Mouse (Mus musculus): ENCODE measurements at regions not wholly inside any gene's neighbourhood (a gene's known extent, or its start where the extent isn't known, plus 50 kb on each side); places are given as distances from the start of the nearest gene placed in this dataset.

DNA sequence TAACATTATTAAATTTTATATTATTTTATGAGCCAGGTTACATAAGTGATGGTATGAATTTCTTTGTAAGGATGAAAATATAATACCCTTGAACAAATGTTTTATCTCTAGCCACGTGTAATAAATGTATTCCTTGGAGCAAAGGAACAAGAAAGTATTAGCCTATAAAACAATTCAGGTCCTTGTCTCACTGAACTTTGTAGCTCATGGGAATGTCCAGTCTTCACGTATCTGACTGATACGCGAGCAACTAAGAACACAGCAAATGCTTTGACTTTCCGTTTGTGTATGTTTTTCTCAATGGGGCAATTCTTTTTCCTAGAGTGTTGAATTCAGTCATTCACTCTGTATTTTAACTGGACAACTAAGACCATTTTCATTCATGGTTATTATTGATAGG is 216.9 kb upstream of the Mettl25 start:
- DNase-seq (ENCODE audit: low spot score in 2 of 2), result no peak

DNA sequence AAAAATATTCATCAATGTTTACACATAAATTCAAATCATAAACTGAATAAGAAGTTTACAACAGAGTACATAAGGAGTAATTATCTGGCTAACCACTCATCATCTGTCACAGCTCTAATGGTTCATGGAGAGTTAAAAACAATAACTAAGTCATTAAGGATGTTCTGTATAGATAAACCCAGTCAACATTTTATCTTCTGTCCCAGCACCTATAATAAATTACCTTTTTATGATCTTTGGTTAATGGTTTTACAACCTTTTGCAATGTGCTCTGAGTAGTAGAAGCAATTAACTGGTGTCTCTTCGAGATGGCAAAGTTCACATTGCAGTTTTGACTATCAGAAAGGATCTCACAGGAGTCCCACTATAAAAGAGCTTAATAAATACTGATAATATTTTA is 197.3 kb upstream of the Mettl25 start:
- no peak for DNase-seq (ENCODE audit: low spot score in 2 of 2)

DNA sequence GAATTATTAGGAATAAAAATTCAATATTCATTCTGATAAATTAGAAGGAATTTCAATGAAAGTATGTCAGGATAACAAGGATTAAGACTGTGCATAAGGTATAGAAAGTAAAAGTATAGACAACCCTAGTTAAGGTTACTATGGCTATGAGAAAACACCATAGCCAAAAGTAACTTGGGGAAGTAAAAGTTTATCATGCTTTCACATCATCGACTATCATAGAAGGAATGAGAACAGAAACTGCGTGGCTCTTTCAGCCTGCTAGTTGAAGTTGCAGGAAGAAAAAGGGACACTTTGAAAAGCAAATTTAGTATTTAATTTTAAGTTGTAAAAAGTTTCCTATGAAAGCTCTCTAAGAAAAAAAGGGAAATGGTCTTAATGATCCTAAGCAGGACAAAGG is 196.9 kb upstream of the Mettl25 start:
- DNase-seq (ENCODE audit: low spot score in 2 of 2), result no peak

DNA sequence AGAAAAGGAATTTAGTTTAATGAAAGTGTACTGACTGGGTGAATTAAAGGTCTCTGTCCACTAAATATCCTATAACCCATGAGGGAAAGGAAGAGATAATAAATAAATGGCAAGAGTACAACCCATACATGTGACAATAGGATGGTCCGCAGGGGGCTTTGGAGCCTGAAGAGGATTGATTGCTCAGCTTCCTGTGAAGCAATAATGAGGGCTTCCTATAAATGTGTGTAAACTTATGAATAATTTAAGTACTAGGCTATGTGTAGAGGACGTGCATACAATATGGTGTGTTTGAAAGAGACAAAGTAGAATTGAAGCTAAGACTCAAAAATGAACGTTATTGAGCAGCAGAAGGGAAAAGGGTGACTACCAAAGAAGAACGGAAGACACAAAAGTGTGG is 192.2 kb upstream of the Mettl25 start:
- DNase-seq (ENCODE audit: low spot score in 2 of 2), result no peak

DNA sequence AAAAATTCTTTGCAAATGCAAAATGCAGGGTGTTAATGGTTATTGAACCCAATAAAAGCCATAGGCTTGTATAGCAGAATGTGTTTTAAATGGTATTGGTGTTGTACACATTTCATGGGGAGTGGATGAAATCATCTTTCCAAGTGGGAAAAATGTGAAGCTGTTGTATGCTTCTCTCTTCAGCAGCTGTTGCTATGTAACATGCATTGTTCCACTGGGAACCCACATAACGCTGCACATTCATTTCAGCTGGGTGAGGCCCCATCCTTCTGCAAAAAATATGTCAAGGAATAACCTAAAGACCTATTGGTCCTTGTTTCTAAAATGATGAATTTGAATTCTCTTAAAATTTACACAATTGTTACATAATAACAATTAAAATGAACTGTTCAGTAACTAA is 183.5 kb upstream of the Mettl25 start:
- no peak for DNase-seq (ENCODE audit: low spot score in 2 of 2)

DNA sequence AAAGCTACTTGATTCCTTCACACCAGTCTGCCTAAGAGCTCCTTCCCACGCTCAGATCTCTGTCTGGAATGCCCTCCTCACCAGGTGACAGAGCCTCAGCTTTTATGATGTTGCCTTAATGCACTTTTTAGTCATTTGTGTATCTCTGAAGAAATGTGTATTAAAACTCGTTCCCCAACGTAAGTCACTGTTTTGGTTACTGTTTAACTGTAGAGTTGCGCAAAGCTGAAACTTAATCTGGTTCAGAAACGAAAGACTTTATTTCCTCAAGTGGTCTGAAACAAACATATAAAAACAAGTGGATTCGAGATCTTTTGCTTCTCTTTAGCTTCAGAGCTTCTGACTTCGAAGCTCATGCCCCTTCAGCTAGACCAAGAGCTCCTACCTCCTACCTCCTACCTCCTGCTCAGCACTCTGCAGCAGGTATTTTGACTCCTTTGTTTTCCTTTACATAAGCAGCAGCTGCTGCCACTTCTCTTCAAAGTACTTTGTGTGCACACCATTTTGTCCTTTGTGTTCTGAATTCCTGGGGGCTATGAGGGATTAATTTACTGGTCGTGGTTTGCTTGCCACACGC is 182.5 kb upstream of the Mettl25 start:
- DNase-seq (ENCODE audit: low spot score in 2 of 2), result no peak

DNA sequence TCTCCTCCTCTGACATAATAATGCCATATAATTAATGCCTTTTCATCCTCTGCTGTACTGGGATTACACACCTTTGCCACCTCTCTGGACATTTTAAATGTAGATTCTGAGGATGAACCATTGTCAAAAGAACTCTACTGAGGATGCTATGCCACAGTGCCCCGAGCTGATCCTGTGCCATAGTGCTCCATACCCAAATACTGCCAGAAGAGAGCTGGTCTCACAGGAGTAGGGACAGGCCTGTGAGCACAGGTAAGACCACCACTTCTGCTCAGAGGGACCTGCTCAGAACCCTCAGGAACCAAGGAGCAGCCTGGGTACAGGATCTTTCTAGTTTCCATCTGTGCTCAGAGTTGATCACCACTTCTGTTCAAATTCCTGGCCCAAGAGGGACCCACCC is 174.8 kb upstream of the Mettl25 start:
- DNase-seq (ENCODE audit: low spot score in 2 of 2), result no peak

DNA sequence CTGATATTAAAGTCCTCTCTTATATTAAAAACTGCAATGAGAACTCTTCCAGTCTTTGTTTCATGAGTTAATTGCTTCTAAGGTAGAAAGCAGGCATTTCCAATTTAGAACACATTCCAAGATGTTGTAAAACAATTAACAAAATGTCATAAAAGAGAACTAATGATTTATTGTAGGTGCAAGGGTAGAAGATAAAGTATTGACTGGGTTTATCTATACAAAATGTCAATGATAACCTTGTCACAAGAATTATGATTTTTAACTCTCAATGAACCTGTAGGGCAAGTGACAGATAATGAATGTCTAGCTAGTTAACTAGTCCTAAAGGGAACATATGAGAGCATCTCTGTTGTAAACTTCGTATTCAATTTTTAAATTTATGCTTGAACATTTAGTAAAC is 174.3 kb upstream of the Mettl25 start:
- no peak for DNase-seq (ENCODE audit: low spot score in 2 of 2)

DNA sequence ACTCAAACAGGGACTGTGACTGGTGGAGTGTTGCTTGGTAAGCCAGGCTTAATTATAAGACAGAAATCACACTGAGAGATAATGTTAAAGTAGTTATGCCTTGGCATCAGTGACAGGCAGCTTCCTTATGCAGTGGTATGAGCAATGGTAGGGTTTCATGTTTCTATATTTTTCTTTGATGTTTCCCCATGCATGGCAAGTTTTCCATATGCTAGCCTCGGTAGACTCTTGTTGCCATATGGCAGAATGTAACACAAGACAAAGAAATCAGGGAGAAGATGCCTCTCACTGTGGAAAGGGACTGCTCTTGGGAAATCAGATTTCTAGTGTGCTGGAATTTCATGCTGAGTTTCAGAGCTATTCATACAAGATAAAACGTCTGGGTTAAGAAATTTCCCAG is 169.0 kb upstream of the Mettl25 start:
- peak; percentile 8 to 48 for DNase-seq (ENCODE audit: low spot score in 2 of 2)

DNA sequence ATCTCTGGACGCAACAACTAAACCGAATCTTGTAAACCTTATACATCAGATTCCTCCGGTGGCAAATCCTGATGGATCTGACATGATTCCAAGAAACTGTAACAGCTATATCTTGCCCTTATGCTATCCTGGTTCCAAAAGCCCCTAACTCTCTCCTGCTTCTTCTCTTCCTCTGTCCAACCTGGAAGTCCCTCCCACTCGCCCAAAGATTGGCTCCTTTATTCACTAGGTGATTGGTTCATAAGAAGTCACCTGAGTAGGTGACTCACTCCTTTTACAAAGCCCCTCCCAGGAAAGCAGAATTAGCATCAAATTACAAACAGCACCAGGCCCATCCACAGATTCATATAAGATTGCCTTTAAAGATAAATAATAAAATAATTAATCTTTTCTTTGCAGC is 166.2 kb upstream of the Mettl25 start:
- DNase-seq (ENCODE audit: low spot score in 2 of 2), result no peak

DNA sequence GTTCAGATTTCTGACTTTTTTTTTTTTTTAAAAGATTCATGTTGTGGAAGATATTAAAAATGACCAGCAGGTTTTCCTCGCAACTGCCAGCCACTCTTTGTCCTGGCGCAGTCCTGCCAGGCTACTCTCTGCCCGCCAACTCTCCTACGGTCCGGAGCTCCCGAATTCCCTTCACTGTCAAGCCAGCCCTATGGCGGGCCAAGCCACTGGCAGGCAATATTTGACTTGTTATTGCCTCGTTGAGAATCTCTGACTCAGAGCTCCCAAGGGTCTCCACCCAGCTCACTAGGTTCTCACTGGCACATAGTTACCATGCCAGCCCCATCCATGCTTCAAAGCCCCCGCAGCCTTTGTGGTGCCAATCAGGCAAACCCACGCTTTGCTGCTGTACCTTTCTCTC is 165.7 kb upstream of the Mettl25 start:
- DNase-seq (ENCODE audit: low spot score in 2 of 2), result no peak

DNA sequence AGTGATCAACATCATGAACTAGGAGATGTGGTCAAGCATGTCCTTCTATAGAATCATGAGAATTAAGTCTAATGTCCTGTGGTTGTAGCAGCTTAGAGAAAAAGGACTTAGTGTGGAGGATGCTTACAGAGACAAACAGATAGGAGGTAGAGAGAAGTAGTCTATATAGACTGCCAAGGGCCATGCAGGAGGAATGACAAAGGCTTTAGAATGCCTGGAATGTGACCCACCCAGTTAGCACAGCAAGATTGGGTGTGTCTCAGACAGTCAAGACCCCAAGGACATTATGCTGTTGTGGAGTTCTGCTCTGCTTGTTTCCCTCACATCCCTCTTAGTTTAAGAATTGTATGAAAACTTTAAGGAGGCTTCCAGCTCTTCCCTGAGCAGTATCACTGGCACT is 164.9 kb upstream of the Mettl25 start:
- DNase-seq (ENCODE audit: low spot score in 2 of 2), result no peak

DNA sequence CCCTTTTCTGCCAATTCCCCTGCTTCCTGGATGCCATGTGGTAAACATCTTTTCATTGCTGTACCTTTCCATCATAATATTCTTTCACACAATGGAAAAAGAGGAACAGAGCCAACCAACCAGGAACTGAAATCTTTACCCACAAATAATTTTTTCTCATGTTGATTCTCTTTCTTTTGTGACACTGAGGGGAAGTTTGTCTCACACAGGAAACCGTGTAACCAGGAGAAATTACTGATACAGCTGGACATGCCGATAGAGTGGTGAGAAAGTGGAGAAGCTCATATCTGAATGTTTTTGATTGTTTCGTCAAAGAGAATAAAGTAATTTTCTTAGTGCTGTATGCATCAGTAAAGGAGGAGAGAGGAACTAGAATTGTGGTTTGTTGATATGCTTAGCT is 116.3 kb upstream of the Mettl25 start:
- no peak for DNase-seq (ENCODE audit: low spot score in 2 of 2)

DNA sequence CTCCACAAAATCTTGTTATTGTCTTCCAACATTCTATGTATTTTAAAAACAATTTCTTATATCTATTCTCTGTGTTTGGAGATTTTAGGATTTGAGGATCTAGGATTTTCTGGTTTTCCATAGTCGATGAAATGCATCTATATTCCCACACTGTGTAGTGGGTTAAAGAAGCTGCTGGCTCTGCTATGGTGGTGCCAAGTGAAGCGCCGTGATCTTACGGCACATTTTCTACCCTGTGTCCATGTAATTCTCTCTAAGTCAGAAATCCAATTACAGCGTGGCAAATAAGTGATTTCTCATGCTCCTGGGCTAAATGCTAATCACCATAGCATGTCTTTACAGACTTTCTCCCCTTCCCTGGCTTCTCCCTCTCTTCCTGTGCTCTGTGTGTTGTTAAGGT is 92.1 kb upstream of the Mettl25 start:
- DNase-seq (ENCODE audit: low spot score in 2 of 2), result no peak

DNA sequence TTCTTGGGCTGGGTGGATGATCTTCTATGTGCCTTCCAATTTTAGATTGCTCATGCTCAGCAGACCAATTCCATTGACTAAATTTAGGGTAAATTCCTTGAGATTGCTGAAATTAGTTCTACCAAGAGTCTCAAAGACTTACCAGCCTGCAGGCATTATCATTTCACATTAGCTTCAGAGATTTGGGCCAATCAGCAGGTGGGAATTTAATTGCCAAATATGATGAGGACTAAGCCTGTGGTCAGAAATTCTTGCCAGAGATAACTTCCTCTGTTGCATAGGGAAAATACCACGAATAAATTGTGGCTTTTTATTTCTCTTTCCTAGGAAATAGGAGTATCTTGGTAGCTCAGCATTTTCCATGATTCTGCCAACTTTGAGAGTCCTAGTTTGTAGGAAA is 91.6 kb upstream of the Mettl25 start:
- DNase-seq (ENCODE audit: low spot score in 2 of 2), result no peak

DNA sequence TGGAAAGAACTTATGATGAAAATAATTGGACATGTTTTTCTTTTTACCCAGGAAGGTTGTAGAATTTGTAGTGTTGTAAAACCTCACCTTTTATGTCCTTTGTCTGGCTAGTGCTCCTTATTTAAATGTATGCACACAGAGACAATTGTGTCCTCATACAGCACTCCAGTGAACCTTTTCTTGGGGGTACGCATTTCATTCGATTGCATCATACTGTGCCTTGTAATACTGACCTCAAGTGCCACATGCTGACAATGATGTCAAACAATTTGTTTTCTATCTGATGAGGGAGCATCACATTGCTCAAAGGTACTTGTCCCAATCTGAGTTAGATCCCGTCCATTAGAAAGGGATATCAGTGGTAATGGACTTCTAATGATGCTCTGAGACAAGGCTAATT is 86.4 kb upstream of the Mettl25 start:
- DNase-seq (ENCODE audit: low spot score in 2 of 2), result no peak

DNA sequence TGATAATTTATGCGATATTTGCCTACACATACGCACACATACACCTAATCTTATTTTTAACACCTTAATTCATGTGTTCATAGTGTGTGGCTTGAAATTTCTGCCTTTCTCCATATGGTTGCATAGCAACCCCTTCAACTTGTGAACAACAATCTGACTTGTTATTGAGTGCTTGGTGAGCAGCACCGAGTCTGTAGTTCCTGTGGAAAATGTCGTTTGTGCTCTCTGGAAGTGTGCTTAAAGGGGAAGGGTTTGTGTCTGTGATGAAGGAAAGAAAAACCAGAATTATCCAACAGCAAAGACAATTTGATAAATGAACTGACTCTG is 85.7 kb upstream of the Mettl25 start:
- no peak for DNase-seq (ENCODE audit: low spot score in 2 of 2)

DNA sequence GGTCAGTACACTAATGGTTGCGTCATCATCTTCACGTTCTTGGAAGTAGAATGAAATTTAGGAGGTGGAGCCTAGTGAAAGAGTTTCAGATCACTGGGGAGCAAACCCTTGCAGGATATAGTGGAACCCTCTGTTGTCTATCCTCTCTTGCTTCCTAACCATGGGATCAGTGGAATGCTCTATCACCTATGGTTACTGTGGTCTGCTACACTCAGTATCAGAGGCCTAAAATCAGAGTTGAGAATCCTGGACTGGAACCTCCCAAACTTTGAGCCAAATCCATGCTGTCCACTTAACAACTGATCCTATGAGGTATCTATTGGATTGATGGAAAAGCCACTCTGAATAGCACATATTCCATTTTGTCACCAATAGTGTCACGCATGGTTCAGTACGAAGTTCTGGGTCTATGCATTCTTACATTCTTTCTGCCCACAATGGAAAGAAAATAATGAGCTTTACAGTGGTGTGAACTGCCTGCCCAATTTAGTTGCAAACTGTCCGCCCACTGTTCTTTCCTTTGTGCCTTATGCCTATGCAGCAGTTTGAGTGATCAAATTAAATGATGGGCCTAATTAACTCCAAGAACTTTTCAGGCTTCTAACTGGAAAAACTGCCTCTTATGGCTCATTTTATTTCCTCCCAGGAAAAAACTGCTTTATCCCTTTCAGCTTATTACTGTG is 85.2 kb upstream of the Mettl25 start:
- peak; percentile 6 to 52 for DNase-seq (ENCODE audit: low spot score in 2 of 2)

DNA sequence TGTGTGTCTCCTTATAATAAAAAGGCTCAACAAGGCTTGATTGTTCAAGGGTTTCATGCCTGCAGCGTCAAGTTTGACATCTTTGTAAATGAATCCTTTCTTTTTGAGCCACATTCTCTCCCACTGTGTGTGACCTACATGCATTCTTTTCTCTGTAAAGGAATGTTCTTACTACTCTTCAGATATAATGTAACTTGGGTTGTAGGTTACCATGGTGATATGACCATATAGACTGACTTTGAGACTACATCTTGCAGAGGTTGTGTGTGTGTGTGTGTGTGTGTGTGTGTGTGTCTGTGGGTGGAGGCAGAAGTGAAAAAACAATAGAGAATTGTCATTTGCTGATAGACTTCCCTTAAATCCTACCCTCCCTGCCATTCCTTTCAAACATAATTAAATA is 58.5 kb upstream of the Mettl25 start:
- DNase-seq (ENCODE audit: low spot score in 2 of 2), result no peak

DNA sequence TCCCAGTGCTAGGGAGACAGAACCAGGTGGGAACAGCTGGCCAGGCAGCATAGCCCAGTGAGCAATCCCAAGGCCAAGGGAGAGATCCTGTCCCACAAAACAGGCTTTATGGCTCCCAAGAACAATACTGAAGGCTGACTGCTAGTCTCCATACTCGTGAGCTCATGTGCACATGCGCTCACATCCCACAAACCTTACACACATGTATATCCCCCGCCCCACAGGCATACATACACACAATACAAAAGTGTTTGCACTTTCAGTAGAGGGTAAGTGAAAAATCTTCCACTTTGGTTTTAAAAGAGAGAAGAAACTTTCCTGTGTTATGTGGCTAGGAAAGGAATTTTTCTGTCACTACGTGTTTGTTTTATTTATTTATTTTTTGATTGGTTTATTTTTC is 58.0 kb upstream of the Mettl25 start:
- no peak for DNase-seq (ENCODE audit: low spot score in 2 of 2)
